Mouse (Mus musculus) left cerebral cortex, postnatal 4 days (tissue): ENCODE measurements at regions not wholly inside any gene's neighbourhood (a gene's known extent, or its start where the extent isn't known, plus 50 kb on each side); places are given as distances from the start of the nearest gene placed in this dataset.

Source experiments
- DNase-seq: peaks from one replicate; pipeline ENCODE4 v3.0.0-alpha.2; 2022
- intact Hi-C: fragments of 180-260 bp; cut with DNase I; formaldehyde crosslinking; loops from one replicate; pipeline ENCODE4 v1.15.1; 2025

DNA sequence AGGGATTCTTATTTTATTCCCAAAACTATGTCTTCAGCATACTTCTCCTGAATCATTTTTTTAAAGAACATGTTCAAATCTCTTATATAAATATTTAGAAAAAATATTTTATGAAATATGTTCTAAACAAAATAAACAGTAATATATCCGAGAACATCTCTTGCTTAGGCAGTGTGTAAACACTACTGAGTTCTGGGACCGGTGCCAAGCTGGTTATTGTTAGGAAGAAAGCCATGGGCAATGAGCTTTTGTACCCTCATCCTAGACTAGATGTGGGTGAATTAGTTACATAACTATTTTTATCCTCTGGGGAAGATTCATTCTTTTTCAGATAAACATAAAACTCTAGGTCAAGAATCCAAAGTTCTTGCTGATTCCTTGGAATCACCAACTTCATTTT is 222.5 kb upstream of the Gm10801 start:
- intact Hi-C loops, result no loop called here
- peak; percentile 46 for DNase-seq

- intact Hi-C loops, result no loop called here
- DNase-seq, result no peak
Measured at GRCm38 (mm10) chr2:98481533-98481932, 180.5 kb upstream of the Gm10801 start.
